9 mouse cellular contexts compared by ENCODE assay signal in genomic region chr11:70982030-70982429, GRCm38 (mm10). TPM values are rescaled to one million over a fixed set of nuclear protein-coding genes. Genes with fewer than 3 reads are reported as not detected.
DNase-seq lines count a peak whose midpoint lies in the region; ATAC-seq and TF ChIP-seq lines count a peak whose summit lies in the region.
"Had no signal": no experiment of that assay in that cellular context is flagged by ENCODE, and none has a peak within 500 bp of the region (broad histone marks: within the 10 kb centered on the region; RNA-seq: fewer than 3 reads in every experiment).

No protein-coding gene starts in this region.

- no peak for TF ChIP-seq POLR2A in ES-Bruce4 (IDR thresholded peaks at IDR 0.05; ENCODE audit: insufficient read depth, low read length)

- 9% methylated on average over 12 of the region's 12 CpGs for WGBS in heart, embryonic 13.5 days
- WGBS in forebrain, embryonic 16.5 days, result 8% methylated on average over 12 of the region's 12 CpGs
- 5% methylated on average over 12 of the region's 12 CpGs for WGBS in liver, postnatal 0 days (ENCODE audit: insufficient replicate concordance)

- peaks cover 16% of the 10 kb centered on the region for H3K4me1 ChIP-seq in heart, embryonic 13.5 days
- H3K4me1 ChIP-seq in ES-Bruce4 (ENCODE audit: control insufficient read depth, insufficient read depth, low read length), result no peaks in the 10 kb centered on the region
- H3K4me1 ChIP-seq in forebrain, embryonic 16.5 days (replicated peaks; ENCODE audit: control insufficient read depth, insufficient read depth, low read length), result peaks cover 11% of the 10 kb centered on the region
- peaks cover 10% of the 10 kb centered on the region for H3K4me1 ChIP-seq in liver, postnatal 0 days (ENCODE audit: insufficient read depth)

- peaks cover 72% of the 10 kb centered on the region for H3K36me3 ChIP-seq in heart, embryonic 13.5 days
- peaks cover 64% of the 10 kb centered on the region for H3K36me3 ChIP-seq in ES-Bruce4 (ENCODE audit: control insufficient read depth, insufficient read depth, low read length, poor library complexity, severe bottlenecking)
- H3K36me3 ChIP-seq in forebrain, embryonic 16.5 days (ENCODE audit: control insufficient read depth, insufficient read depth), result peaks cover 36% of the 10 kb centered on the region
- peaks cover 58% of the 10 kb centered on the region for H3K36me3 ChIP-seq in liver, postnatal 0 days (replicated peaks; ENCODE audit: insufficient read depth, low read length)

- no peak for TF ChIP-seq CTCF in ES-Bruce4 (IDR thresholded peaks at IDR 0.05; ENCODE audit: low read depth, low read length)
- no peak for TF ChIP-seq CTCF in liver, postnatal 0 days (IDR thresholded peaks at IDR 0.05; ENCODE audit: low read depth)

- TF ChIP-seq EP300 in ES-Bruce4 (IDR thresholded peaks at IDR 0.05; ENCODE audit: insufficient read depth, low read depth, low read length), result no peak
- TF ChIP-seq EP300 in liver, postnatal 0 days (IDR thresholded peaks at IDR 0.05; ENCODE audit: low read depth), result no peak

- H3K9me3 ChIP-seq in heart, embryonic 13.5 days, result no peaks in the 10 kb centered on the region
- H3K9me3 ChIP-seq in ES-Bruce4 (replicated peaks; ENCODE audit: control insufficient read depth, insufficient read depth, low read length, poor library complexity, severe bottlenecking), result no peaks in the 10 kb centered on the region
- H3K9me3 ChIP-seq in forebrain, embryonic 16.5 days (ENCODE audit: control insufficient read depth, low read length), result no peaks in the 10 kb centered on the region
- H3K9me3 ChIP-seq in liver, postnatal 0 days (ENCODE audit: low read length), result no peaks in the 10 kb centered on the region

- H3K27ac ChIP-seq in heart, embryonic 13.5 days (replicated peaks), result no peak overlapping the region
- 0 out of 2 replicates have a peak overlapping the region, but pooled peaks have one; percentile 9 for H3K27ac ChIP-seq in ES-Bruce4 (ENCODE audit: insufficient read depth, low read length)
- no peak overlapping the region for H3K27ac ChIP-seq in forebrain, embryonic 16.5 days (ENCODE audit: low read length)
- no peak overlapping the region for H3K27ac ChIP-seq in liver, postnatal 0 days (ENCODE audit: low read depth)

- H3K9ac ChIP-seq in heart, embryonic 13.5 days, result peak overlapping the region; percentile 88
- H3K9ac ChIP-seq in ES-Bruce4 (ENCODE audit: low read depth, poor library complexity, severe bottlenecking), result peak overlapping the region; percentile 83
- H3K9ac ChIP-seq in forebrain, embryonic 16.5 days (replicated peaks; ENCODE audit: low read depth, low read length), result peak overlapping the region; percentile 84
- H3K9ac ChIP-seq in liver, postnatal 0 days (replicated peaks), result peak overlapping the region; percentile 85

- peak overlapping the region; percentile 66 for H3K4me3 ChIP-seq in heart, embryonic 13.5 days
- peak overlapping the region; percentile 90 for H3K4me3 ChIP-seq in ES-Bruce4 (ENCODE audit: low read depth, low read length)
- H3K4me3 ChIP-seq in forebrain, embryonic 16.5 days (replicated peaks; ENCODE audit: low read length), result peak overlapping the region; percentile 93
- H3K4me3 ChIP-seq in liver, postnatal 0 days (ENCODE audit: low read depth, low read length), result peak overlapping the region; percentile 91

- peak overlapping the region; percentile 85 for H3K4me2 ChIP-seq in heart, embryonic 13.5 days
- peak overlapping the region; percentile 91 for H3K4me2 ChIP-seq in forebrain, embryonic 16.5 days (ENCODE audit: low read length)
- H3K4me2 ChIP-seq in liver, postnatal 0 days (ENCODE audit: low read depth, low read length), result peak overlapping the region; percentile 97

- H3K27me3 ChIP-seq in heart, embryonic 13.5 days (replicated peaks), result no peaks in the 10 kb centered on the region
- no peaks in the 10 kb centered on the region for H3K27me3 ChIP-seq in ES-Bruce4 (ENCODE audit: control insufficient read depth, insufficient read depth, low read length, poor library complexity, severe bottlenecking)
- H3K27me3 ChIP-seq in forebrain, embryonic 16.5 days (replicated peaks; ENCODE audit: control insufficient read depth, insufficient read depth, low read length), result no peaks in the 10 kb centered on the region
- H3K27me3 ChIP-seq in liver, postnatal 0 days (ENCODE audit: insufficient read depth, low read length), result no peaks in the 10 kb centered on the region

- DNase-seq in heart, adult 11 months, result no peak
- no peak for DNase-seq in liver, postnatal 0 days
- DNase-seq in ovary, postnatal 14 days (ENCODE audit: low spot score), result no peak
- DNase-seq in thymus, adult 18-20 months, result no peak
- DNase-seq in thymus, postnatal 0 days (ENCODE audit: low spot score), result no peak
- DNase-seq: kidney, adult 11 months had no signal

- no peak for ATAC-seq in heart, embryonic 13.5 days (ENCODE audit: extremely low read depth, insufficient number of reproducible peaks, low FRiP score, low TSS enrichment)
- no peak for ATAC-seq in forebrain, embryonic 16.5 days
- ATAC-seq in liver, postnatal 0 days, result no peak

RNA-seq across cellular contexts. Expression of gene C1qbp, which starts 0.8 kb away (rescaled TPM):
- 248 and 269 TPM in 2 replicates for polyA plus RNA-seq in heart, embryonic 13.5 days (2015; fragmentation: Nextera tagmentation; extraction: Ambion mirVana)
- polyA plus RNA-seq in ES-Bruce4 (2011; ENCODE audit: insufficient read depth, insufficient read length, low read depth, missing spikeins), result 398 and 407 TPM in 2 replicates
- 189 and 203 TPM in 2 replicates for polyA plus RNA-seq in forebrain, embryonic 16.5 days (2015; fragmentation: Nextera tagmentation; extraction: Ambion mirVana)
- polyA plus RNA-seq in liver, postnatal 0 days (2015; fragmentation: Nextera tagmentation; extraction: Ambion mirVana), result 135 TPM in 2 replicates
- polyA plus RNA-seq in thymus, postnatal 0 days (2015; fragmentation: Nextera tagmentation; extraction: Ambion mirVana), result 278 and 301 TPM in 2 replicates

RNA-seq across cellular contexts. Expression of gene Rpain, which starts 12.0 kb away (rescaled TPM):
- 46.6 and 61.5 TPM in 2 replicates for polyA plus RNA-seq in heart, embryonic 13.5 days (2015; fragmentation: Nextera tagmentation; extraction: Ambion mirVana)
- 49.5 TPM in 2 replicates for polyA plus RNA-seq in ES-Bruce4 (2011; ENCODE audit: insufficient read depth, insufficient read length, low read depth, missing spikeins)
- 79.9 and 87.0 TPM in 2 replicates for polyA plus RNA-seq in forebrain, embryonic 16.5 days (2015; fragmentation: Nextera tagmentation; extraction: Ambion mirVana)
- polyA plus RNA-seq in liver, postnatal 0 days (2015; fragmentation: Nextera tagmentation; extraction: Ambion mirVana), result 51.4 and 51.7 TPM in 2 replicates
- 85.4 and 92.6 TPM in 2 replicates for polyA plus RNA-seq in thymus, postnatal 0 days (2015; fragmentation: Nextera tagmentation; extraction: Ambion mirVana)

RNA-seq across cellular contexts. Expression of gene Nup88, which starts 12.3 kb away (rescaled TPM):
- polyA plus RNA-seq in heart, embryonic 13.5 days (2015; fragmentation: Nextera tagmentation; extraction: Ambion mirVana), result 101 and 112 TPM in 2 replicates
- polyA plus RNA-seq in ES-Bruce4 (2011; ENCODE audit: insufficient read depth, insufficient read length, low read depth, missing spikeins), result 219 and 227 TPM in 2 replicates
- polyA plus RNA-seq in forebrain, embryonic 16.5 days (2015; fragmentation: Nextera tagmentation; extraction: Ambion mirVana), result 150 and 157 TPM in 2 replicates
- polyA plus RNA-seq in liver, postnatal 0 days (2015; fragmentation: Nextera tagmentation; extraction: Ambion mirVana), result 31.6 and 33.1 TPM in 2 replicates
- 110 and 111 TPM in 2 replicates for polyA plus RNA-seq in thymus, postnatal 0 days (2015; fragmentation: Nextera tagmentation; extraction: Ambion mirVana)

RNA-seq across cellular contexts. Expression of gene Dhx33, which starts 22.2 kb away (rescaled TPM):
- 11.3 and 12.6 TPM in 2 replicates for polyA plus RNA-seq in heart, embryonic 13.5 days (2015; fragmentation: Nextera tagmentation; extraction: Ambion mirVana)
- polyA plus RNA-seq in ES-Bruce4 (2011; ENCODE audit: insufficient read depth, insufficient read length, low read depth, missing spikeins), result 32.3 and 32.8 TPM in 2 replicates
- polyA plus RNA-seq in forebrain, embryonic 16.5 days (2015; fragmentation: Nextera tagmentation; extraction: Ambion mirVana), result 19.4 and 20.9 TPM in 2 replicates
- 2.7 and 3.5 TPM in 2 replicates for polyA plus RNA-seq in liver, postnatal 0 days (2015; fragmentation: Nextera tagmentation; extraction: Ambion mirVana)
- 7.4 and 7.5 TPM in 2 replicates for polyA plus RNA-seq in thymus, postnatal 0 days (2015; fragmentation: Nextera tagmentation; extraction: Ambion mirVana)

RNA-seq across cellular contexts. Expression of gene Mis12, which starts 37.4 kb away (rescaled TPM):
- 22.6 and 24.5 TPM in 2 replicates for polyA plus RNA-seq in heart, embryonic 13.5 days (2015; fragmentation: Nextera tagmentation; extraction: Ambion mirVana)
- polyA plus RNA-seq in ES-Bruce4 (2011; ENCODE audit: insufficient read depth, insufficient read length, low read depth, missing spikeins), result 35.6 and 36.7 TPM in 2 replicates
- 41.4 and 46.2 TPM in 2 replicates for polyA plus RNA-seq in forebrain, embryonic 16.5 days (2015; fragmentation: Nextera tagmentation; extraction: Ambion mirVana)
- 10.8 and 10.9 TPM in 2 replicates for polyA plus RNA-seq in liver, postnatal 0 days (2015; fragmentation: Nextera tagmentation; extraction: Ambion mirVana)
- polyA plus RNA-seq in thymus, postnatal 0 days (2015; fragmentation: Nextera tagmentation; extraction: Ambion mirVana), result 30.5 and 32.2 TPM in 2 replicates
